Mouse (Mus musculus): ENCODE data around the gene Fads1. TPM values are rescaled to one million over a fixed set of nuclear protein-coding genes. Genes with fewer than 3 reads are reported as not detected.

The Fads1 gene
- total and polyA plus RNA-seq, 3 experiments: 145 to 366 (median 307) TPM

GRCm38 (mm10) chr19:10221585-10221984, 38.9 kb downstream of the Fads1 start:
- peaks cover 60% of the 10 kb centered on the region for H3K27me3 ChIP-seq (ENCODE audit: insufficient read depth, low read length)
- ATAC-seq (ENCODE audit: extremely low read depth, insufficient number of reproducible peaks, low FRiP score, poor library complexity, severe bottlenecking): no peak
- no peaks in the 10 kb centered on the region for H3K36me3 ChIP-seq (replicated peaks)
- TF ChIP-seq POLR2AphosphoS5 (IDR thresholded peaks at IDR 0.05; ENCODE audit: insufficient replicate concordance, low read depth, low read length): no peak
- no peak for TF ChIP-seq GATA2 (IDR thresholded peaks at IDR 0.05; ENCODE audit: borderline replicate concordance, low read depth, low read length)
- H3K9me3 ChIP-seq (replicated peaks): no peaks in the 10 kb centered on the region
- no peak overlapping the region for H3K4me3 ChIP-seq (ENCODE audit: low read depth, low read length)
- H3K4me1 ChIP-seq (ENCODE audit: insufficient read depth, low read depth, low read length): peaks cover 11% of the 10 kb centered on the region
- no peak for DNase-seq (ENCODE audit: low spot score)

- DNase-seq (ENCODE audit: low spot score) (no peak), ATAC-seq (ENCODE audit: extremely low read depth, insufficient number of reproducible peaks, low FRiP score, poor library complexity, severe bottlenecking) (no peak)
- Histone ChIP-seq H3K27me3 (ENCODE audit: insufficient read depth, low read length) (peaks cover 59% of the 10 kb centered on the region), H3K9me3 (replicated peaks) (no peaks in the 10 kb centered on the region), H3K4me1 (ENCODE audit: insufficient read depth, low read depth, low read length) (peaks cover 11% of the 10 kb centered on the region), H3K4me3 (ENCODE audit: low read depth, low read length) (no peak overlapping the region), H3K36me3 (replicated peaks) (no peaks in the 10 kb centered on the region)
- no peak for TF ChIP-seq GATA1 (IDR thresholded peaks at IDR 0.05; ENCODE audit: borderline replicate concordance, low read length)
- no peak for TF ChIP-seq GATA2 (IDR thresholded peaks at IDR 0.05; ENCODE audit: borderline replicate concordance, low read depth, low read length)
- no peak for TF ChIP-seq TAL1 (conservative IDR thresholded peaks at IDR 0.05; ENCODE audit: low read depth, low read length)
- TF ChIP-seq POLR2AphosphoS5 (IDR thresholded peaks at IDR 0.05; ENCODE audit: insufficient replicate concordance, low read depth, low read length): no peak
- TF ChIP-seq CTCF (IDR thresholded peaks at IDR 0.05; ENCODE audit: low read depth, low read length): no peak
Observed at GRCm38 (mm10) chr19:10222656-10223055, 40.0 kb downstream of the Fads1 start.

- no peaks in the 10 kb centered on the region for H3K36me3 ChIP-seq (replicated peaks)
- no peaks in the 10 kb centered on the region for H3K9me3 ChIP-seq (replicated peaks)
- H3K4me3 ChIP-seq (ENCODE audit: low read depth, low read length): no peak overlapping the region
- ATAC-seq (ENCODE audit: extremely low read depth, insufficient number of reproducible peaks, low FRiP score, poor library complexity, severe bottlenecking) (no peak), DNase-seq (ENCODE audit: low spot score) (no peak)
- TF ChIP-seq GATA1 (IDR thresholded peaks at IDR 0.05; ENCODE audit: borderline replicate concordance, low read length) (no peak), CTCF (IDR thresholded peaks at IDR 0.05; ENCODE audit: low read depth, low read length) (no peak)
- H3K4me1 ChIP-seq (ENCODE audit: insufficient read depth, low read depth, low read length): peaks cover 11% of the 10 kb centered on the region
- H3K27me3 ChIP-seq (ENCODE audit: insufficient read depth, low read length): peaks cover 58% of the 10 kb centered on the region
Observed at GRCm38 (mm10) chr19:10223561-10223960, 40.9 kb downstream of the Fads1 start.

- TF ChIP-seq POLR2AphosphoS5 (IDR thresholded peaks at IDR 0.05; ENCODE audit: insufficient replicate concordance, low read depth, low read length): no peak
- Histone ChIP-seq H3K36me3 (replicated peaks) (no peaks in the 10 kb centered on the region), H3K27me3 (ENCODE audit: insufficient read depth, low read length) (peaks cover 66% of the 10 kb centered on the region), H3K4me3 (ENCODE audit: low read depth, low read length) (no peak overlapping the region), H3K4me1 (ENCODE audit: insufficient read depth, low read depth, low read length) (peaks cover 6% of the 10 kb centered on the region), H3K9me3 (replicated peaks) (no peaks in the 10 kb centered on the region)
- ATAC-seq (ENCODE audit: extremely low read depth, insufficient number of reproducible peaks, low FRiP score, poor library complexity, severe bottlenecking) (no peak), DNase-seq (ENCODE audit: low spot score) (no peak)
Observed at GRCm38 (mm10) chr19:10224637-10225453, 42.2 kb downstream of the Fads1 start.

GRCm38 (mm10) chr19:10225767-10226166, 43.1 kb downstream of the Fads1 start:
- no peak overlapping the region for H3K4me3 ChIP-seq (ENCODE audit: low read depth, low read length)
- no peak for DNase-seq (ENCODE audit: low spot score)
- ATAC-seq (ENCODE audit: extremely low read depth, insufficient number of reproducible peaks, low FRiP score, poor library complexity, severe bottlenecking): no peak
- H3K4me1 ChIP-seq (ENCODE audit: insufficient read depth, low read depth, low read length): peaks cover 5% of the 10 kb centered on the region
- TF ChIP-seq TAL1 (conservative IDR thresholded peaks at IDR 0.05; ENCODE audit: low read depth, low read length) (no peak), CTCF (IDR thresholded peaks at IDR 0.05; ENCODE audit: low read depth, low read length) (no peak), GATA2 (IDR thresholded peaks at IDR 0.05; ENCODE audit: borderline replicate concordance, low read depth, low read length) (no peak), POLR2AphosphoS5 (IDR thresholded peaks at IDR 0.05; ENCODE audit: insufficient replicate concordance, low read depth, low read length) (no peak), GATA1 (IDR thresholded peaks at IDR 0.05; ENCODE audit: borderline replicate concordance, low read length) (no peak)
- H3K27me3 ChIP-seq (ENCODE audit: insufficient read depth, low read length): peaks cover 69% of the 10 kb centered on the region
- H3K36me3 ChIP-seq (replicated peaks): no peaks in the 10 kb centered on the region
- no peaks in the 10 kb centered on the region for H3K9me3 ChIP-seq (replicated peaks)

- no peak for ATAC-seq (ENCODE audit: extremely low read depth, insufficient number of reproducible peaks, low FRiP score, poor library complexity, severe bottlenecking)
- TF ChIP-seq TAL1 (conservative IDR thresholded peaks at IDR 0.05; ENCODE audit: low read depth, low read length): no peak
- no peak for TF ChIP-seq GATA2 (IDR thresholded peaks at IDR 0.05; ENCODE audit: borderline replicate concordance, low read depth, low read length)
- no peak for TF ChIP-seq GATA1 (IDR thresholded peaks at IDR 0.05; ENCODE audit: borderline replicate concordance, low read length)
- TF ChIP-seq CTCF (IDR thresholded peaks at IDR 0.05; ENCODE audit: low read depth, low read length): no peak
- TF ChIP-seq POLR2AphosphoS5 (IDR thresholded peaks at IDR 0.05; ENCODE audit: insufficient replicate concordance, low read depth, low read length): no peak
- Histone ChIP-seq H3K4me1 (ENCODE audit: insufficient read depth, low read depth, low read length) (no peaks in the 10 kb centered on the region), H3K9me3 (replicated peaks) (no peaks in the 10 kb centered on the region), H3K36me3 (replicated peaks) (no peaks in the 10 kb centered on the region), H3K27me3 (ENCODE audit: insufficient read depth, low read length) (peaks cover 84% of the 10 kb centered on the region), H3K4me3 (ENCODE audit: low read depth, low read length) (no peak overlapping the region)
- no peak for DNase-seq (ENCODE audit: low spot score)
Observed at GRCm38 (mm10) chr19:10231016-10231415, 48.3 kb downstream of the Fads1 start.

GRCm38 (mm10) chr19:10231871-10232270, 49.2 kb downstream of the Fads1 start:
- no peak for TF ChIP-seq TAL1 (conservative IDR thresholded peaks at IDR 0.05; ENCODE audit: low read depth, low read length)
- no peak for TF ChIP-seq POLR2AphosphoS5 (IDR thresholded peaks at IDR 0.05; ENCODE audit: insufficient replicate concordance, low read depth, low read length)
- TF ChIP-seq GATA2 (IDR thresholded peaks at IDR 0.05; ENCODE audit: borderline replicate concordance, low read depth, low read length): no peak
- no peak for TF ChIP-seq CTCF (IDR thresholded peaks at IDR 0.05; ENCODE audit: low read depth, low read length)
- TF ChIP-seq GATA1 (IDR thresholded peaks at IDR 0.05; ENCODE audit: borderline replicate concordance, low read length): no peak
- Histone ChIP-seq H3K4me1 (ENCODE audit: insufficient read depth, low read depth, low read length) (no peaks in the 10 kb centered on the region), H3K36me3 (replicated peaks) (no peaks in the 10 kb centered on the region), H3K4me3 (ENCODE audit: low read depth, low read length) (no peak overlapping the region), H3K9me3 (replicated peaks) (no peaks in the 10 kb centered on the region), H3K27me3 (ENCODE audit: insufficient read depth, low read length) (peaks cover 87% of the 10 kb centered on the region)
- DNase-seq (ENCODE audit: low spot score) (no peak), ATAC-seq (ENCODE audit: extremely low read depth, insufficient number of reproducible peaks, low FRiP score, poor library complexity, severe bottlenecking) (no peak)
